Mouse (Mus musculus): Measurements from ENCODE around the gene Nkiras2. TPM values are rescaled to one million over a fixed set of nuclear protein-coding genes. Genes with fewer than 3 reads are reported as not detected.
"Not testable (repeated sequence)": the region's sequence is repeated elsewhere in the genome, so short reads cannot be mapped to it uniquely, and the experiment has no call there.

Gene Nkiras2
- polyA plus RNA-seq, 1 experiment from 2014 or later: 52.6 TPM

GRCm38 (mm10) chr11:100651748-100652147 lies 32.7 kb downstream of the Nkiras2 start:
- Histone ChIP-seq H3K4me2 (ENCODE audit: low read length) (no peak overlapping the region), H3K9me3 (replicated peaks; ENCODE audit: low read length) (no peaks in the 10 kb centered on the region), H3K27ac (no peak overlapping the region), H3K9ac (ENCODE audit: low read depth, low read length) (no peak overlapping the region), H3K27me3 (ENCODE audit: insufficient read depth, low read length) (no peaks in the 10 kb centered on the region), H3K4me1 (replicated peaks; ENCODE audit: insufficient read depth, low read length) (0 out of 2 replicates have a peak, but pooled peaks cover 5% of the 10 kb centered on the region), H3K4me3 (replicated peaks; ENCODE audit: low read depth, low read length) (no peak overlapping the region), H3K36me3 (ENCODE audit: insufficient read depth, low read length) (no peaks in the 10 kb centered on the region)
- 22% methylated on average over 3 of the region's 3 CpGs for WGBS
- no peak for TF ChIP-seq CTCF (IDR thresholded peaks at IDR 0.05; ENCODE audit: low read depth)
- ATAC-seq (replicated peaks; ENCODE audit: low FRiP score, low read depth) (no peak), DNase-seq (ENCODE audit: low spot score) (no peak)

GRCm38 (mm10) chr11:100655589-100655988 lies 36.5 kb downstream of the Nkiras2 start:
- not testable (repeated sequence) for ATAC-seq (replicated peaks; ENCODE audit: low FRiP score, low read depth)

DNA sequence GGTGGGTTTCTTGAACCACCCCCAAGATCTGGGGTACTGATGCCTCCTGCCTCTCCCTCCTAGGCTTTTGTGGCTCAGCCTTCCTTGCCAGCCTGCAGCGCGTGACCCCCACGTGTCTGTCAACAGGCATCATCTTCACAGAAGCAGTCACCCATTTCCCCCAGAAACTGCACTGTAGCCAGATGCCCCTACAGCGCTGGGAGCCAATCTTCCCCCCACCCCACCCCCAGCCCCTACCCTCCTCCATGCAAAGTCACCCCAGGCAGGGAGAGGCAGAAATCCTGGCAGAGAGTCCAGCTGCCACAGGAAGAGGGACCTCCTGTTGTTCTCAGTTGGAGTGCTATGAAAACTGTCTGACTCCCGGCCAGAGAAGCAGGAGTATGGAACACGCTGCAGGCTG lies 37.4 kb downstream of the Nkiras2 start:
- WGBS: 6% methylated on average over 6 of the region's 6 CpGs
- DNase-seq (ENCODE audit: low spot score) (peak; percentile 44), ATAC-seq (replicated peaks; ENCODE audit: low FRiP score, low read depth) (no peak)

More at GRCm38 (mm10) chr11:100655589-100655988, 36.5 kb downstream of the Nkiras2 start:
- H3K27me3 ChIP-seq (ENCODE audit: insufficient read depth, low read length); H3K27ac ChIP-seq; DNase-seq (ENCODE audit: low spot score); H3K4me1 ChIP-seq (replicated peaks; ENCODE audit: insufficient read depth, low read length); H3K4me3 ChIP-seq (replicated peaks; ENCODE audit: low read depth, low read length); H3K9ac ChIP-seq (ENCODE audit: low read depth, low read length); H3K36me3 ChIP-seq (ENCODE audit: insufficient read depth, low read length); H3K4me2 ChIP-seq (ENCODE audit: low read length); H3K9me3 ChIP-seq (replicated peaks; ENCODE audit: low read length): not testable (repeated sequence)
- TF ChIP-seq CTCF (IDR thresholded peaks at IDR 0.05; ENCODE audit: low read depth): peak; percentile 45
- 57% methylated on average over 2 of the region's 3 CpGs for WGBS

DNA sequence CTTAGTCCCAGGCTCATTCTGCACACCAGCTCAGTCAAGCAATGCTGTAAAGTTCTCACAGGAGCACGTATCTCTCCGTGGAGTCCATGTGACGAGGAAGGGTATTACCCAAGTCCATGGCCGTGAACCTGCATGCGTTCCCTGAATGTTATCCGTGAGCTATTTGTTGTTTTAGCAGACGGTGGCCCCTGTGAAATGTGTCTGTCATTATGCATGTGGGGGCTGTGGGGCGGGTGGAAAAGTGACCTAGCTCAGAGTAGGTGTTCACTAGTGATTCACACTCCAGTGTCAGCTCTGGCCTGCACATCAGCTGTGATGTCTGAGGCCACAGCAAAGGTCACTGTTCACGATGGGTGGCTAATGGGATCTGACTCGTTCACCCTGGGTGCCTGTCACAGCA lies 40.8 kb downstream of the Nkiras2 start:
- no peaks in the 10 kb centered on the region for H3K9me3 ChIP-seq (replicated peaks; ENCODE audit: low read length)
- H3K4me2 ChIP-seq (ENCODE audit: low read length): no peak overlapping the region
- TF ChIP-seq CTCF (IDR thresholded peaks at IDR 0.05; ENCODE audit: low read depth): no peak
- H3K9ac ChIP-seq (ENCODE audit: low read depth, low read length): no peak overlapping the region
- H3K4me1 ChIP-seq (replicated peaks; ENCODE audit: insufficient read depth, low read length): 0 out of 2 replicates have a peak, but pooled peaks cover 3% of the 10 kb centered on the region
- no peaks in the 10 kb centered on the region for H3K36me3 ChIP-seq (ENCODE audit: insufficient read depth, low read length)
- H3K4me3 ChIP-seq (replicated peaks; ENCODE audit: low read depth, low read length): no peak overlapping the region
- DNase-seq (ENCODE audit: low spot score) (no peak), ATAC-seq (replicated peaks; ENCODE audit: low FRiP score, low read depth) (no peak)
- 33% methylated on average over 10 of the region's 10 CpGs for WGBS
- no peak overlapping the region for H3K27ac ChIP-seq
- no peaks in the 10 kb centered on the region for H3K27me3 ChIP-seq (ENCODE audit: insufficient read depth, low read length)

More for the DNA sequence above, 37.4 kb downstream of the Nkiras2 start:
- H3K4me1 ChIP-seq (replicated peaks; ENCODE audit: insufficient read depth, low read length): 0 out of 2 replicates have a peak, but pooled peaks cover 3% of the 10 kb centered on the region
- no peaks in the 10 kb centered on the region for H3K36me3 ChIP-seq (ENCODE audit: insufficient read depth, low read length)
- no peaks in the 10 kb centered on the region for H3K9me3 ChIP-seq (replicated peaks; ENCODE audit: low read length)
- no peak overlapping the region for H3K27ac ChIP-seq
- H3K4me3 ChIP-seq (replicated peaks; ENCODE audit: low read depth, low read length): no peak overlapping the region
- no peaks in the 10 kb centered on the region for H3K27me3 ChIP-seq (ENCODE audit: insufficient read depth, low read length)
- no peak for TF ChIP-seq CTCF (IDR thresholded peaks at IDR 0.05; ENCODE audit: low read depth)
- H3K4me2 ChIP-seq (ENCODE audit: low read length): no peak overlapping the region
- H3K9ac ChIP-seq (ENCODE audit: low read depth, low read length): no peak overlapping the region

DNA sequence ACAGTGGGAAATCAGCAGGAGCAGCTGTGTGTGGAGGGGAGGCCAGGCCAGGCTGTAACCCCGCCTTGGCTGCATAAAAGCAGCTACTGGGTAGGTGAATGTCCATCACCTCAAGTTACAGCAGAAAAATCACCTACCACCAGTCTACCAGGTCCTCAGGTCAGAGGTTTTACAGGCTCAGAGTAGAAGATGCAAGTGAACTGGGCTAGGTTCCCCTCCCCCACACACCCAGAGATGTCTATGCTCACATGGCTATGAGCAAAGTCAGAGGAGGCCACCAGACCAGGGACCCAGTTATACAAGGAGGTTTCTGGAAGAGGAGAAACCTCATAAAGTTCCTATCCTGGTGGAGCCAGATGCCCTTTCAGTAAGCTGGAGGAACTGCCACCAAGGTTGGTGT lies 52.0 kb downstream of the Nkiras2 start:
- H3K27ac ChIP-seq: no peak overlapping the region
- no peaks in the 10 kb centered on the region for H3K36me3 ChIP-seq (ENCODE audit: insufficient read depth, low read length)
- ATAC-seq (replicated peaks; ENCODE audit: low FRiP score, low read depth) (no peak), DNase-seq (ENCODE audit: low spot score) (no peak)
- H3K4me1 ChIP-seq (replicated peaks; ENCODE audit: insufficient read depth, low read length): no peaks in the 10 kb centered on the region
- H3K9ac ChIP-seq (ENCODE audit: low read depth, low read length): no peak overlapping the region
- H3K9me3 ChIP-seq (replicated peaks; ENCODE audit: low read length): no peaks in the 10 kb centered on the region
- H3K4me2 ChIP-seq (ENCODE audit: low read length): no peak overlapping the region
- WGBS: 65% methylated on average over 1 of the region's 1 CpGs
- no peak overlapping the region for H3K4me3 ChIP-seq (replicated peaks; ENCODE audit: low read depth, low read length)
- no peaks in the 10 kb centered on the region for H3K27me3 ChIP-seq (ENCODE audit: insufficient read depth, low read length)
- no peak for TF ChIP-seq CTCF (IDR thresholded peaks at IDR 0.05; ENCODE audit: low read depth)

GRCm38 (mm10) chr11:100671956-100672355 lies 52.9 kb downstream of the Nkiras2 start:
- no peak for DNase-seq (ENCODE audit: low spot score)
- Histone ChIP-seq H3K4me1 (replicated peaks; ENCODE audit: insufficient read depth, low read length) (no peaks in the 10 kb centered on the region), H3K27ac (no peak overlapping the region), H3K9ac (ENCODE audit: low read depth, low read length) (no peak overlapping the region), H3K36me3 (ENCODE audit: insufficient read depth, low read length) (no peaks in the 10 kb centered on the region), H3K9me3 (replicated peaks; ENCODE audit: low read length) (no peaks in the 10 kb centered on the region), H3K27me3 (ENCODE audit: insufficient read depth, low read length) (no peaks in the 10 kb centered on the region), H3K4me2 (ENCODE audit: low read length) (no peak overlapping the region), H3K4me3 (replicated peaks; ENCODE audit: low read depth, low read length) (no peak overlapping the region)
- TF ChIP-seq CTCF (IDR thresholded peaks at IDR 0.05; ENCODE audit: low read depth): no peak
- ATAC-seq (replicated peaks; ENCODE audit: low FRiP score, low read depth): no peak
- WGBS: 54% methylated on average over 2 of the region's 2 CpGs

GRCm38 (mm10) chr11:100673169-100673568 lies 54.1 kb downstream of the Nkiras2 start:
- Histone ChIP-seq H3K9me3 (replicated peaks; ENCODE audit: low read length) (no peaks in the 10 kb centered on the region), H3K27ac (no peak overlapping the region), H3K36me3 (ENCODE audit: insufficient read depth, low read length) (no peaks in the 10 kb centered on the region), H3K9ac (ENCODE audit: low read depth, low read length) (peak overlapping the region; percentile 43; the same call in 1 of the 2 replicates), H3K4me3 (replicated peaks; ENCODE audit: low read depth, low read length) (no peak overlapping the region), H3K4me1 (replicated peaks; ENCODE audit: insufficient read depth, low read length) (no peaks in the 10 kb centered on the region), H3K4me2 (ENCODE audit: low read length) (peak overlapping the region; percentile 14; the same call in 1 of the 2 replicates), H3K27me3 (ENCODE audit: insufficient read depth, low read length) (no peaks in the 10 kb centered on the region)
- 4% methylated on average over 23 of the region's 23 CpGs for WGBS
- no peak for TF ChIP-seq CTCF (IDR thresholded peaks at IDR 0.05; ENCODE audit: low read depth)
- peak; percentile 36 for DNase-seq (ENCODE audit: low spot score)
- peak; percentile 46; the same call in 1 of the 2 replicates for ATAC-seq (replicated peaks; ENCODE audit: low FRiP score, low read depth)

Other genes starting within 250 kb of the Nkiras2 start
- gene Jup, start 221.5 kb upstream of the Nkiras2 start, polyA plus RNA-seq (2015; fragmentation: Nextera tagmentation; extraction: Ambion mirVana): 119 and 129 TPM in 2 replicates
- 51.4 and 54.5 TPM in 2 replicates for gene P3h4, start 204.4 kb upstream of the Nkiras2 start, polyA plus RNA-seq (2015; fragmentation: Nextera tagmentation; extraction: Ambion mirVana)
- 108 and 122 TPM in 2 replicates for gene Fkbp10, start 203.5 kb upstream of the Nkiras2 start, polyA plus RNA-seq (2015; fragmentation: Nextera tagmentation; extraction: Ambion mirVana)
- 97.6 and 98.6 TPM in 2 replicates for gene Nt5c3b, start 177.4 kb upstream of the Nkiras2 start, polyA plus RNA-seq (2015; fragmentation: Nextera tagmentation; extraction: Ambion mirVana)
- gene Klhl10, start 177.3 kb upstream of the Nkiras2 start, polyA plus RNA-seq (2015; fragmentation: Nextera tagmentation; extraction: Ambion mirVana): 0.29 and 0.32 TPM in 2 replicates
- gene Klhl11, start 146.5 kb upstream of the Nkiras2 start, polyA plus RNA-seq (2015; fragmentation: Nextera tagmentation; extraction: Ambion mirVana): 5.4 and 6.0 TPM in 2 replicates
- 86.4 and 98.4 TPM in 2 replicates for gene Acly, start 91.2 kb upstream of the Nkiras2 start, polyA plus RNA-seq (2015; fragmentation: Nextera tagmentation; extraction: Ambion mirVana)
- 0.72 and 0.96 TPM in 2 replicates for gene Ttc25, start 73.6 kb upstream of the Nkiras2 start, polyA plus RNA-seq (2015; fragmentation: Nextera tagmentation; extraction: Ambion mirVana)
- gene Cnp, start 44.3 kb upstream of the Nkiras2 start, polyA plus RNA-seq (2015; fragmentation: Nextera tagmentation; extraction: Ambion mirVana): 23.7 and 24.2 TPM in 2 replicates
- 142 and 151 TPM in 2 replicates for gene Dnajc7, start 924 bp downstream of the Nkiras2 start, polyA plus RNA-seq (2015; fragmentation: Nextera tagmentation; extraction: Ambion mirVana)
- gene Zfp385c, start 73.2 kb downstream of the Nkiras2 start, polyA plus RNA-seq (2015; fragmentation: Nextera tagmentation; extraction: Ambion mirVana): 1.6 and 2.5 TPM in 2 replicates
- 3.3 and 3.7 TPM in 2 replicates for gene Dhx58, start 85.0 kb downstream of the Nkiras2 start, polyA plus RNA-seq (2015; fragmentation: Nextera tagmentation; extraction: Ambion mirVana)
- 39.0 and 40.2 TPM in 2 replicates for gene Kat2a, start 93.2 kb downstream of the Nkiras2 start, polyA plus RNA-seq (2015; fragmentation: Nextera tagmentation; extraction: Ambion mirVana)
- 0.37 TPM in 1 of 2 replicates, not detected in the other for gene Hspb9, start 94.6 kb downstream of the Nkiras2 start, polyA plus RNA-seq (2015; fragmentation: Nextera tagmentation; extraction: Ambion mirVana)
- 34.7 and 39.0 TPM in 2 replicates for gene Rab5c, start 119.0 kb downstream of the Nkiras2 start, polyA plus RNA-seq (2015; fragmentation: Nextera tagmentation; extraction: Ambion mirVana)
- gene Kcnh4, start 140.7 kb downstream of the Nkiras2 start, polyA plus RNA-seq (2015; fragmentation: Nextera tagmentation; extraction: Ambion mirVana): not detected in 2 replicates
- gene Hcrt, start 143.7 kb downstream of the Nkiras2 start, polyA plus RNA-seq (2015; fragmentation: Nextera tagmentation; extraction: Ambion mirVana): not detected in 2 replicates
- 4.8 and 5.9 TPM in 2 replicates for gene Ghdc, start 151.7 kb downstream of the Nkiras2 start, polyA plus RNA-seq (2015; fragmentation: Nextera tagmentation; extraction: Ambion mirVana)
- gene Stat5b, start 231.5 kb downstream of the Nkiras2 start, polyA plus RNA-seq (2015; fragmentation: Nextera tagmentation; extraction: Ambion mirVana): 14.4 and 14.6 TPM in 2 replicates
- gene Stat5a, start 240.1 kb downstream of the Nkiras2 start, polyA plus RNA-seq (2015; fragmentation: Nextera tagmentation; extraction: Ambion mirVana): 4.0 and 4.4 TPM in 2 replicates